Mouse (Mus musculus): ENCODE data around the gene Birc6. TPM values are rescaled to one million over a fixed set of nuclear protein-coding genes. Genes with fewer than 3 reads are reported as not detected.

Gene Birc6
- polyA plus RNA-seq, 1 experiment: 25.5 TPM

DNA sequence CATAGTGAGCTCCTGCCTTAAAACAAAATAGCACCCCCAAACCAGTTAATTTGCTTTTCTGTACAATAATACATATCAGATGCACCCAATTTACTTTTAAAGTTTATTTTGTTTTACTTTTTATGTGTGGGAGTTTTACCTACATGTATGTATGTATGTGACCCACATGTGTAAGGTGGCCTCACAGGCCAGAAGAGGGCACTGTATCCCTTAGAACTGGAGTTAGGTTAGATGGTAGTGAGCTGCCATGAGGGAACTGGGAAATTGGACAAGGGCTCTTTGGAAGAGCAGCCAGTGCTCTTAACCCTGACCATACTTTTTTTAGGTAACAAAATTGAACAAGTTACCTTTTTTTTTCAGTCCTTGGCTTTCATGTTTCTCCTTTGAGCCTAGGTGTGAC lies 204.8 kb downstream of the Birc6 start:
- Histone ChIP-seq H3K79me2 (ENCODE audit: control insufficient read depth, insufficient read depth) (no peaks in the 10 kb centered on the region), H3K27me3 (ENCODE audit: control insufficient read depth, insufficient read depth, insufficient read length) (no peaks in the 10 kb centered on the region), H3K4me3 (ENCODE audit: insufficient read depth, poor library complexity, severe bottlenecking) (no peak overlapping the region), H3ac (ENCODE audit: control insufficient read depth, insufficient read length, low read depth) (no peak overlapping the region), H3K36me3 (ENCODE audit: control insufficient read depth, insufficient read depth) (peaks cover 16% of the 10 kb centered on the region), H3K79me3 (ENCODE audit: low read depth) (no peaks in the 10 kb centered on the region)
- TF ChIP-seq MAX (IDR thresholded peaks at IDR 0.05): no peak
- TF ChIP-seq CEBPB (IDR thresholded peaks at IDR 0.05; ENCODE audit: low read depth): no peak
- TF ChIP-seq USF1 (IDR thresholded peaks at IDR 0.05; ENCODE audit: low read depth): no peak
- no peak for TF ChIP-seq MYOG (IDR thresholded peaks at IDR 0.05; ENCODE audit: control insufficient read depth, extremely low read depth, insufficient read length)
- TF ChIP-seq CTCF (IDR thresholded peaks at IDR 0.05; ENCODE audit: control insufficient read depth, insufficient read depth, insufficient read length): no peak
- no peak for TF ChIP-seq FOSL1 (IDR thresholded peaks at IDR 0.05; ENCODE audit: insufficient read depth, low read length, poor library complexity, severe bottlenecking)
- no peak for TF ChIP-seq MYOD1 (IDR thresholded peaks at IDR 0.05; ENCODE audit: control insufficient read depth, insufficient read length, low read depth)

- Histone ChIP-seq H3K79me3 (ENCODE audit: low read depth) (no peaks in the 10 kb centered on the region), H3K79me2 (ENCODE audit: control insufficient read depth, insufficient read depth) (no peaks in the 10 kb centered on the region), H3K36me3 (ENCODE audit: control insufficient read depth, insufficient read depth) (peaks cover 13% of the 10 kb centered on the region), H3K4me3 (ENCODE audit: insufficient read depth, poor library complexity, severe bottlenecking) (no peak overlapping the region), H3ac (ENCODE audit: control insufficient read depth, insufficient read length, low read depth) (no peak overlapping the region), H3K27me3 (ENCODE audit: control insufficient read depth, insufficient read depth, insufficient read length) (no peaks in the 10 kb centered on the region)
- TF ChIP-seq MYOD1 (IDR thresholded peaks at IDR 0.05; ENCODE audit: control insufficient read depth, insufficient read length, low read depth) (no peak), MAX (IDR thresholded peaks at IDR 0.05) (no peak), USF1 (IDR thresholded peaks at IDR 0.05; ENCODE audit: low read depth) (no peak), CTCF (IDR thresholded peaks at IDR 0.05; ENCODE audit: control insufficient read depth, insufficient read depth, insufficient read length) (no peak), CEBPB (IDR thresholded peaks at IDR 0.05; ENCODE audit: low read depth) (no peak), FOSL1 (IDR thresholded peaks at IDR 0.05; ENCODE audit: insufficient read depth, low read length, poor library complexity, severe bottlenecking) (no peak), MYOG (IDR thresholded peaks at IDR 0.05; ENCODE audit: control insufficient read depth, extremely low read depth, insufficient read length) (no peak)
Observed at GRCm38 (mm10) chr17:74735392-74735791, 207.3 kb downstream of the Birc6 start.

- Histone ChIP-seq H3K79me3 (ENCODE audit: low read depth) (no peaks in the 10 kb centered on the region), H3K27me3 (ENCODE audit: control insufficient read depth, insufficient read depth, insufficient read length) (no peaks in the 10 kb centered on the region), H3K36me3 (ENCODE audit: control insufficient read depth, insufficient read depth) (peaks cover 41% of the 10 kb centered on the region), H3K4me3 (ENCODE audit: insufficient read depth, poor library complexity, severe bottlenecking) (no peak overlapping the region), H3K79me2 (ENCODE audit: control insufficient read depth, insufficient read depth) (no peaks in the 10 kb centered on the region), H3ac (ENCODE audit: control insufficient read depth, insufficient read length, low read depth) (no peak overlapping the region)
- TF ChIP-seq CTCF (IDR thresholded peaks at IDR 0.05; ENCODE audit: control insufficient read depth, insufficient read depth, insufficient read length) (no peak), MAX (IDR thresholded peaks at IDR 0.05) (no peak), MYOG (IDR thresholded peaks at IDR 0.05; ENCODE audit: control insufficient read depth, extremely low read depth, insufficient read length) (no peak), USF1 (IDR thresholded peaks at IDR 0.05; ENCODE audit: low read depth) (no peak), FOSL1 (IDR thresholded peaks at IDR 0.05; ENCODE audit: insufficient read depth, low read length, poor library complexity, severe bottlenecking) (no peak), CEBPB (IDR thresholded peaks at IDR 0.05; ENCODE audit: low read depth) (no peak), MYOD1 (IDR thresholded peaks at IDR 0.05; ENCODE audit: control insufficient read depth, insufficient read length, low read depth) (no peak)
Observed at GRCm38 (mm10) chr17:74749659-74750058, 221.6 kb downstream of the Birc6 start.

DNA sequence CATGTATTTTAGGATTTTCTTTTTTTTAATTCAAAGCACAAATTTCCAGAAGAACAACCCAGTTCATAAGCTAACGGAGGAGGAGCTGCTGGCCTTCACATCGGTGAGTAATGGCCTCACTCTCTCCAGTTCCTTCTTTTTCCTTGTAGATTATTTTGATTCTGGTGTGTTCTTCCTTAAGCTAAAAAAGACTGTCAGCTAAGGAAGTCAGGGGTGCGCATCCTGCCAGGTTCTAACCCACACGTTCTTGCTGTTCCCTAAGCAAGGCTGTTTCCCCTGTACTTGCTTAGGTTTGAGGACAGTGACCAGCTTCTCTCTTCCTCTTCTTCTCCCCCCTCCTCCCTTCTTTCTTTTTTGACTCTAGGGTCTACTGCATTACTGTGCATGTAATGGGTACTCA lies 222.9 kb downstream of the Birc6 start:
- peaks cover 37% of the 10 kb centered on the region for H3K36me3 ChIP-seq (ENCODE audit: control insufficient read depth, insufficient read depth)
- no peaks in the 10 kb centered on the region for H3K79me3 ChIP-seq (ENCODE audit: low read depth)
- no peak overlapping the region for H3K4me3 ChIP-seq (ENCODE audit: insufficient read depth, poor library complexity, severe bottlenecking)
- no peak overlapping the region for H3ac ChIP-seq (ENCODE audit: control insufficient read depth, insufficient read length, low read depth)
- no peak for TF ChIP-seq MAX (IDR thresholded peaks at IDR 0.05)
- no peak for TF ChIP-seq CTCF (IDR thresholded peaks at IDR 0.05; ENCODE audit: control insufficient read depth, insufficient read depth, insufficient read length)
- TF ChIP-seq CEBPB (IDR thresholded peaks at IDR 0.05; ENCODE audit: low read depth): no peak
- TF ChIP-seq USF1 (IDR thresholded peaks at IDR 0.05; ENCODE audit: low read depth): no peak
- no peak for TF ChIP-seq MYOD1 (IDR thresholded peaks at IDR 0.05; ENCODE audit: control insufficient read depth, insufficient read length, low read depth)
- TF ChIP-seq FOSL1 (IDR thresholded peaks at IDR 0.05; ENCODE audit: insufficient read depth, low read length, poor library complexity, severe bottlenecking): no peak
- no peak for TF ChIP-seq MYOG (IDR thresholded peaks at IDR 0.05; ENCODE audit: control insufficient read depth, extremely low read depth, insufficient read length)
- H3K27me3 ChIP-seq (ENCODE audit: control insufficient read depth, insufficient read depth, insufficient read length): no peaks in the 10 kb centered on the region
- no peaks in the 10 kb centered on the region for H3K79me2 ChIP-seq (ENCODE audit: control insufficient read depth, insufficient read depth)

Other genes with a start within 250 kb of the Birc6 start
- 63.5 TPM for gene Memo1, start 232.8 kb upstream of the Birc6 start, polyA plus RNA-seq (2012; fragmentation: generic; extraction: Trizol)
- gene Dpy30, start 204.4 kb upstream of the Birc6 start, polyA plus RNA-seq (2012; fragmentation: generic; extraction: Trizol): 117 TPM
- gene Spast, start 189.3 kb upstream of the Birc6 start, polyA plus RNA-seq (2012; fragmentation: generic; extraction: Trizol): 9.5 TPM
- gene Slc30a6, start 132.7 kb upstream of the Birc6 start, polyA plus RNA-seq (2012; fragmentation: generic; extraction: Trizol): 18.3 TPM
- 0.01 TPM for gene Nlrc4, start 69.2 kb upstream of the Birc6 start, polyA plus RNA-seq (2012; fragmentation: generic; extraction: Trizol)
- gene Yipf4, start 38.8 kb upstream of the Birc6 start, polyA plus RNA-seq (2012; fragmentation: generic; extraction: Trizol): 21.6 TPM
- gene Ttc27, start 189.4 kb downstream of the Birc6 start, polyA plus RNA-seq (2012; fragmentation: generic; extraction: Trizol): 21.1 TPM